Mouse (Mus musculus) brain, embryonic 14.5 days (tissue): ENCODE measurements around the gene Rbm20.

Experiments used
- CTCF ChIP-seq: fragments of 200-500 bp; IDR thresholded peaks from 2 replicates; pipeline ENCODE4 v1.5.1; 2012; ENCODE audit warnings: inconsistent platforms, mild to moderate bottlenecking, moderate library complexity, borderline replicate concordance; ENCODE audit not compliant: insufficient read depth, insufficient read length; ENCODE audit errors: extremely low read depth
- POLR2A ChIP-seq: fragments of 200-500 bp; IDR thresholded peaks from 2 replicates; pipeline ENCODE4 v1.6.1; 2012; ENCODE audit warnings: mild to moderate bottlenecking, inconsistent platforms, borderline replicate concordance; ENCODE audit not compliant: poor library complexity, insufficient read depth, insufficient read length, severe bottlenecking; ENCODE audit errors: extremely low read depth

DNA sequence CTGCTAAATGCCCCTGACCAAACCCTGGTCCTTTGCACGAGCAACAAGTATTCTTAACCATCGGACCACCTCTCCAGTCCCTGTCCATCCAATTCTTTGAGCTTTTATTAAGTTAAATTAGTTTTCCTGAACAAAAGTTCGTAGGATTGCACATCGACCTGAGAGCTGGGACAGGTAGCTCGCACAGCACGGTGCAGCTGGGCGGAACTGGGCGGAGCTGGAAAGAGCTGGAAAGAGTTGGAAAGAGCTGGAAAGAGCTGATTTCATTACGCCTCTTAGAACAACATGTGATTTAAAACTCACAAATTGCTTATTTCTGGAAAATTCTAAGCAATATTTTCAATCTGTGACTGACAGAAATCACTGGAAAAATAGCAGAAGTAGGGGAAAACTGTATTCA, 24.3 kb downstream of the Rbm20 start:
- no peak for TF ChIP-seq CTCF
- TF ChIP-seq POLR2A: no peak
